Mouse (Mus musculus): ENCODE data around the gene Ephb2.

GRCm38 (mm10) chr4:136701236-136701635 lies 134.6 kb downstream of the Ephb2 start:
- no peak for TF ChIP-seq CTCF (IDR thresholded peaks at IDR 0.05; ENCODE audit: low read depth)
- no peak for TF ChIP-seq EP300 (optimal IDR thresholded peaks at IDR 0.05)
